Mouse (Mus musculus) E14TG2a.4 (cell line): ENCODE measurements at regions not wholly inside any gene's neighbourhood (a gene's known extent, or its start where the extent isn't known, plus 50 kb on each side); places are given as distances from the start of the nearest gene placed in this dataset.

Source experiments
- CTCF ChIP-seq: conservative IDR thresholded peaks from 2 replicates; pipeline ENCODE4 v1.5.1; 2014; ENCODE audit warnings: low read length
- NANOG ChIP-seq: IDR thresholded peaks from 2 replicates; pipeline ENCODE4 v1.6.1; 2014; ENCODE audit warnings: borderline replicate concordance, low read length, mixed read lengths
- POU5F1 ChIP-seq: IDR thresholded peaks from 2 replicates; pipeline ENCODE4 v1.6.1; 2014; ENCODE audit warnings: low read length, borderline replicate concordance

- TF ChIP-seq CTCF (no peak), NANOG (no peak), POU5F1 (no peak)
Observed at GRCm38 (mm10) chr16:51517079-51517478, 513.9 kb upstream of the Cblb start.
